Mouse (Mus musculus) large intestine, adult 2 months (tissue): ENCODE results near the gene Olfr952. TPM values are rescaled to one million over a fixed set of nuclear protein-coding genes. Genes with fewer than 3 reads are reported as not detected.

Experiments used
- DNase-seq: peaks from one replicate; pipeline ENCODE4 v3.0.0-alpha.2; 2012; ENCODE audit warnings: low read depth, low spot score
- WGBS: fragments of 180-500 bp; shearing (Covaris S2); methylation state at CpG from one replicate; pipeline ENCODE4 v1.1.7; 2018; 5-methylcytosine and 5-hydroxymethylcytosine counted together
- polyA plus RNA-seq: library from polyadenylated mRNA; depleted of rRNA; stranded (reverse); fragments of >200 nt; gene quantifications from 2 replicates; pipeline ENCODE4 v1.2.3, GENCODE M21; 2012; rRNA removed

Gene Olfr952
- polyA plus RNA-seq = not detected in 2 replicates

GRCm38 (mm10) chr9:39427048-39427447, at the start of gene Olfr952:
Olfr952 (minus strand) TSS chr9:39427148.
- no peak for DNase-seq

GRCm38 (mm10) chr9:39471844-39472243, 44.9 kb upstream of the Olfr952 start, which contains the start of gene Olfr955:
Olfr955 (minus strand) TSS chr9:39471944.
- 32% methylated on average over 1 of the region's 1 CpGs for WGBS

DNA sequence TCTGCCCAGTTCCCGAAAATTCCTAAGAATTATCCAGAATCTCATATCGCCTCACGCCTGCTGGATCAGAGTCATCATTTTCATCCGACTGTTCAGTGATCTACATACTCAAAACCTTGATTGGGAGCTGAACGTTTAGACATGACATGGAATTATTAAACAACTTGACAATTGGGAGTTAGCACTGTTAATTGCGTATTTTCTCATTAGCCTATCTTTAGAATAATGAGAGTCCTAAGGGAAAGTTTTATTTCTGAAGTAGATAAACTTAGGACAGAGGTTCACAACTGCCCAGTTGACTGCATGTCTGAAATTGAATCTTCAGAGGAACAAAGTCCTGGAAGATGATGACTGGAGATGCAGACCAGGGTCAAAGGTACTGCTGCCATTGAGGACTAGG, 29.5 kb upstream of the Olfr952 start, which contains the start of gene Olfr954:
Olfr954 (plus strand) TSS at position 301 of the 400 bp plus-strand sequence.
- DNase-seq = no peak
- WGBS = 77% methylated on average over 6 of the region's 6 CpGs

More at GRCm38 (mm10) chr9:39471844-39472243, 44.9 kb upstream of the Olfr952 start, which contains the start of gene Olfr955:
- no peak for DNase-seq

- no peak for DNase-seq
- WGBS = 92% methylated on average over 2 of the region's 2 CpGs
Observed at GRCm38 (mm10) chr9:39387110-39387509, 39.8 kb downstream of the Olfr952 start, which contains the start of gene Olfr951. Olfr951 (plus strand) TSS chr9:39387410.

Other genes with a start within 250 kb of the Olfr952 start
- not detected in 2 replicates for gene Olfr944, start 225.2 kb downstream of the Olfr952 start, polyA plus RNA-seq
- not detected in 2 replicates for gene Olfr1537, start 177.2 kb downstream of the Olfr952 start, polyA plus RNA-seq
- gene Olfr945, start 150.3 kb downstream of the Olfr952 start, polyA plus RNA-seq = not detected in 2 replicates
- not detected in 2 replicates for gene Olfr948, start 101.1 kb downstream of the Olfr952 start, polyA plus RNA-seq
- gene Olfr951, start 39.7 kb downstream of the Olfr952 start, polyA plus RNA-seq = not detected in 2 replicates
- not detected in 2 replicates for gene Olfr954, start 29.6 kb upstream of the Olfr952 start, polyA plus RNA-seq
- gene Olfr955, start 44.8 kb upstream of the Olfr952 start, polyA plus RNA-seq = not detected in 2 replicates
- gene Olfr44, start 66.8 kb upstream of the Olfr952 start, polyA plus RNA-seq = not detected in 2 replicates
- gene Olfr957, start 88.7 kb upstream of the Olfr952 start, polyA plus RNA-seq = not detected in 2 replicates
- not detected in 2 replicates for gene Olfr958, start 126.9 kb upstream of the Olfr952 start, polyA plus RNA-seq
- gene Olfr959, start 148.4 kb upstream of the Olfr952 start, polyA plus RNA-seq = not detected in 2 replicates
- gene AW551984, start 177.3 kb upstream of the Olfr952 start, polyA plus RNA-seq = 0.49 and 0.53 TPM in 2 replicates
- gene Olfr148, start 183.5 kb upstream of the Olfr952 start, polyA plus RNA-seq = not detected in 2 replicates
- not detected in 2 replicates for gene Olfr960, start 194.2 kb upstream of the Olfr952 start, polyA plus RNA-seq
- gene Olfr961, start 217.9 kb upstream of the Olfr952 start, polyA plus RNA-seq = not detected in 2 replicates
- not detected in 2 replicates for gene Olfr963, start 240.1 kb upstream of the Olfr952 start, polyA plus RNA-seq